Mouse (Mus musculus) ES-E14 (cell line): ENCODE measurements around the gene Hcfc2.

Source experiments
- HCFC1 ChIP-seq: IDR thresholded peaks from 2 replicates; pipeline ENCODE4 v1.6.1; 2012; ENCODE audit warnings: low read length, inconsistent platforms, borderline replicate concordance; ENCODE audit not compliant: insufficient read depth
- MAFK ChIP-seq: IDR thresholded peaks from 2 replicates; pipeline ENCODE4 v1.6.1; 2014; ENCODE audit warnings: mild to moderate bottlenecking, low read depth, low read length, inconsistent platforms; ENCODE audit not compliant: insufficient read depth
- ZC3H11A ChIP-seq: IDR thresholded peaks from 2 replicates; pipeline ENCODE4 v1.6.1; 2012; ENCODE audit warnings: low read depth, mild to moderate bottlenecking, inconsistent platforms, low read length, borderline replicate concordance
- ZNF384 ChIP-seq: IDR thresholded peaks from 2 replicates; pipeline ENCODE4 v1.6.1; 2012; ENCODE audit warnings: low read depth, low read length, inconsistent platforms

- TF ChIP-seq MAFK (no peak), ZC3H11A (no peak), HCFC1 (no peak), ZNF384 (no peak)
Measured at GRCm38 (mm10) chr10:82697305-82697898, 1.4 kb downstream of the Hcfc2 start.
